Mouse (Mus musculus) G1E (cell line): Measurements from ENCODE around the gene Dhx16. TPM values are rescaled to one million over a fixed set of nuclear protein-coding genes. Genes with fewer than 3 reads are reported as not detected.
A peak's percentile ranks its signal among the peaks of the same experiment; 100 is the strongest.

Experiments
- ATAC-seq: 2 replicates; pipeline ENCODE4 v1.8.0; 2016; ENCODE audit warnings: mild to moderate bottlenecking; ENCODE audit not compliant: insufficient number of reproducible peaks, poor library complexity, low FRiP score, severe bottlenecking; ENCODE audit errors: extremely low read depth
- DNase-seq: peaks from one replicate; pipeline ENCODE4 v3.0.0; 2012; ENCODE audit warnings: low spot score
- H3K27me3 ChIP-seq: 2 replicates; pipeline ENCODE4 v1.6.1; 2012; ENCODE audit warnings: mild to moderate bottlenecking, low read length, inconsistent platforms; ENCODE audit not compliant: insufficient read depth
- H3K36me3 ChIP-seq: replicated peaks from 2 replicates; pipeline ENCODE3; 2012; ENCODE audit warnings: mild to moderate bottlenecking, inconsistent platforms
- H3K4me1 ChIP-seq: 2 replicates; pipeline ENCODE4 v1.6.1; 2012; ENCODE audit warnings: low read depth, low read length, inconsistent platforms, mixed read lengths; ENCODE audit not compliant: insufficient read depth
- H3K4me3 ChIP-seq: 2 replicates; pipeline ENCODE4 v1.5.1; 2012; ENCODE audit warnings: low read depth, mild to moderate bottlenecking, inconsistent platforms, low read length, moderate library complexity, mixed read lengths
- H3K9me3 ChIP-seq: replicated peaks from 2 replicates; pipeline ENCODE4 v1.6.1; 2012; ENCODE audit warnings: inconsistent platforms
- CTCF ChIP-seq: IDR thresholded peaks from 2 replicates; pipeline ENCODE4 v1.5.1; 2012; ENCODE audit warnings: low read depth, low read length, inconsistent platforms, mixed read lengths
- GATA1 ChIP-seq: IDR thresholded peaks from 2 replicates; pipeline ENCODE4 v1.6.1; 2012; ENCODE audit warnings: borderline replicate concordance, low read length, inconsistent platforms, mixed read lengths
- GATA2 ChIP-seq: IDR thresholded peaks from 2 replicates; pipeline ENCODE4 v1.6.1; 2012; ENCODE audit warnings: low read depth, low read length, inconsistent platforms, borderline replicate concordance
- POLR2AphosphoS5 ChIP-seq: IDR thresholded peaks from 2 replicates; pipeline ENCODE4 v1.6.1; 2012; ENCODE audit warnings: low read depth, low read length, inconsistent platforms; ENCODE audit not compliant: insufficient replicate concordance
- TAL1 ChIP-seq: conservative IDR thresholded peaks from 2 replicates; pipeline ENCODE4 v1.6.1; 2012; ENCODE audit warnings: low read depth, low read length, inconsistent platforms, mixed read lengths
- polyA plus RNA-seq: library from polyadenylated mRNA; stranded (reverse); fragments of >175 nt; gene quantifications from 2 replicates; pipeline ENCODE4 v1.2.3, GENCODE M21; 2012
- total RNA-seq, 2 experiments: library from RNA; stranded (forward) in 1 of 2; stranded (reverse) in 1 of 2; fragments of 200-1000 nt in 1 of 2; fragments of >200 nt in 1 of 2; fragmentation: Nextera tagmentation in 1 of 2; gene quantifications; 2 replicates each; pipeline ENCODE4 v1.2.3; 2014 to 2017

The Dhx16 gene
- total and polyA plus RNA-seq, 3 experiments, result 56.3 to 81.1 (median 73.6) TPM

GRCm38 (mm10) chr17:35840561-35840960 lies 39.1 kb upstream of the Dhx16 start:
- Histone ChIP-seq H3K4me1 (peaks cover 35% of the 10 kb centered on the region), H3K9me3 (no peaks in the 10 kb centered on the region), H3K27me3 (no peaks in the 10 kb centered on the region), H3K36me3 (peaks cover 35% of the 10 kb centered on the region), H3K4me3 (peak overlapping the region; percentile 73; the same call in 1 of the 2 replicates)
- ATAC-seq (no peak), DNase-seq (no peak)
- TF ChIP-seq GATA2 (no peak), POLR2AphosphoS5 (no peak), CTCF (no peak), TAL1 (no peak), GATA1 (no peak)

- DNase-seq, result peak; percentile 88
- no peak for TF ChIP-seq POLR2AphosphoS5
- TF ChIP-seq GATA2, result no peak
- TF ChIP-seq GATA1, result no peak
- no peak; the same call in 1 of the 2 replicates for TF ChIP-seq TAL1
- TF ChIP-seq CTCF, result no peak
- peak; percentile 80 for ATAC-seq
- Histone ChIP-seq H3K4me1 (peaks cover 28% of the 10 kb centered on the region), H3K27me3 (no peaks in the 10 kb centered on the region), H3K4me3 (peak within 1 kb of the TSS; percentile 73), H3K9me3 (no peaks in the 10 kb centered on the region), H3K36me3 (peaks cover 35% of the 10 kb centered on the region)
Measured at GRCm38 (mm10) chr17:35841076-35841950, 38.3 kb upstream of the Dhx16 start, which contains the start of gene Mdc1. Mdc1 (plus strand) TSS chr17:35841515.

GRCm38 (mm10) chr17:35842006-35842405 lies 37.6 kb upstream of the Dhx16 start:
- no peak for TF ChIP-seq POLR2AphosphoS5
- TF ChIP-seq TAL1, result no peak
- no peak for TF ChIP-seq CTCF
- Histone ChIP-seq H3K4me3 (peak overlapping the region; percentile 73), H3K36me3 (peaks cover 30% of the 10 kb centered on the region), H3K4me1 (peaks cover 29% of the 10 kb centered on the region), H3K27me3 (no peaks in the 10 kb centered on the region), H3K9me3 (no peaks in the 10 kb centered on the region)
- DNase-seq, result no peak
- ATAC-seq, result no peak

GRCm38 (mm10) chr17:35843514-35843913 lies 36.1 kb upstream of the Dhx16 start:
- DNase-seq (no peak), ATAC-seq (no peak)
- no peaks in the 10 kb centered on the region for H3K27me3 ChIP-seq
- H3K9me3 ChIP-seq, result no peaks in the 10 kb centered on the region
- H3K4me3 ChIP-seq, result no peak overlapping the region
- peaks cover 42% of the 10 kb centered on the region for H3K4me1 ChIP-seq
- TF ChIP-seq TAL1 (no peak), GATA2 (no peak), POLR2AphosphoS5 (no peak), GATA1 (no peak), CTCF (no peak)
- H3K36me3 ChIP-seq, result peaks cover 45% of the 10 kb centered on the region

- DNase-seq (no peak), ATAC-seq (no peak)
Measured at GRCm38 (mm10) chr17:35848112-35848511, 31.5 kb upstream of the Dhx16 start.

GRCm38 (mm10) chr17:35850974-35851373 lies 28.6 kb upstream of the Dhx16 start:
- peak; percentile 68 for ATAC-seq
- Histone ChIP-seq H3K27me3 (no peaks in the 10 kb centered on the region), H3K36me3 (peaks cover 90% of the 10 kb centered on the region), H3K4me1 (peaks cover 65% of the 10 kb centered on the region), H3K9me3 (no peaks in the 10 kb centered on the region), H3K4me3 (no peak overlapping the region)
- peak; percentile 46 for DNase-seq
- TF ChIP-seq GATA2 (no peak), TAL1 (peak; percentile 89)

More at GRCm38 (mm10) chr17:35848112-35848511, 31.5 kb upstream of the Dhx16 start:
- H3K9me3 ChIP-seq, result no peaks in the 10 kb centered on the region
- no peak overlapping the region for H3K4me3 ChIP-seq
- H3K4me1 ChIP-seq, result peaks cover 57% of the 10 kb centered on the region
- H3K27me3 ChIP-seq, result no peaks in the 10 kb centered on the region
- peaks cover 84% of the 10 kb centered on the region for H3K36me3 ChIP-seq
- TF ChIP-seq CTCF (no peak), GATA1 (no peak), POLR2AphosphoS5 (no peak), GATA2 (no peak), TAL1 (no peak)
